Mouse (Mus musculus) heart, embryonic 12.5 days (tissue): ENCODE data around the gene Gtsf2. TPM values are rescaled to one million over a fixed set of nuclear protein-coding genes. Genes with fewer than 3 reads are reported as not detected.

Experiments used
- polyA plus RNA-seq: library from polyadenylated mRNA; unstranded; fragments of >200 nt; fragmentation: Nextera tagmentation; extraction: Ambion mirVana; gene quantifications from 2 replicates; pipeline ENCODE4 v1.2.1, GENCODE M21; 2016

Gene Gtsf2
- polyA plus RNA-seq, 1 experiment from 2014 or later, result not detected

Other genes with a start within 250 kb of the Gtsf2 start
- gene Cbx5, start 208.7 kb downstream of the Gtsf2 start, polyA plus RNA-seq, result 150 and 164 TPM in 2 replicates
- 554 and 557 TPM in 2 replicates for gene Hnrnpa1, start 208.0 kb downstream of the Gtsf2 start, polyA plus RNA-seq
- 12.1 and 12.4 TPM in 2 replicates for gene Nfe2, start 190.1 kb downstream of the Gtsf2 start, polyA plus RNA-seq
- 166 TPM in 2 replicates for gene Copz1, start 175.8 kb downstream of the Gtsf2 start, polyA plus RNA-seq
- 0.17 and 0.29 TPM in 2 replicates for gene Gpr84, start 137.9 kb downstream of the Gtsf2 start, polyA plus RNA-seq
- 9.2 and 10.3 TPM in 2 replicates for gene Zfp385a, start 108.4 kb downstream of the Gtsf2 start, polyA plus RNA-seq
- gene Itga5, start 81.7 kb downstream of the Gtsf2 start, polyA plus RNA-seq, result 111 and 115 TPM in 2 replicates
- gene Gtsf1, start 18.0 kb downstream of the Gtsf2 start, polyA plus RNA-seq, result 59.5 and 62.3 TPM in 2 replicates
- 1.7 and 1.9 TPM in 2 replicates for gene Nckap1l, start 5.3 kb upstream of the Gtsf2 start, polyA plus RNA-seq
- 3.7 and 4.0 TPM in 2 replicates for gene Pde1b, start 54.6 kb upstream of the Gtsf2 start, polyA plus RNA-seq
- gene Ppp1r1a, start 89.5 kb upstream of the Gtsf2 start, polyA plus RNA-seq, result 78.4 and 83.0 TPM in 2 replicates
- gene Glycam1, start 116.6 kb upstream of the Gtsf2 start, polyA plus RNA-seq, result not detected in 2 replicates